Mouse (Mus musculus) adrenal gland, adult (tissue): ENCODE measurements around the gene Meis3.
A peak's percentile ranks its signal among the peaks of the same experiment; 100 is the strongest.

Source experiments
- DNase-seq, 2 experiments: peaks; one replicate each; pipeline ENCODE4 v3.0.0; 2022 to 2023; ENCODE audit warnings: low spot score in 1 of 2; ENCODE audit not compliant: inconsistent age in 2 of 2

The Meis3 gene

GRCm38 (mm10) chr7:16208781-16209665, 34.1 kb downstream of the Meis3 start:
- DNase-seq, result peak in 1 of 2 experiments; percentile 32

GRCm38 (mm10) chr7:16210862-16211365, 36.0 kb downstream of the Meis3 start:
- peak in 1 of 2 experiments; percentile 31 for DNase-seq

GRCm38 (mm10) chr7:16213196-16213595, 38.3 kb downstream of the Meis3 start:
- DNase-seq, result no peak

- DNase-seq, result no peak
These were observed 39.1 kb downstream of the Meis3 start for GRCm38 (mm10) chr7:16213986-16214385.

- peak; percentile 97 to 98 for DNase-seq
These were observed 46.8 kb downstream of the Meis3 start, which contains the start of gene Dhx34 for GRCm38 (mm10) chr7:16221582-16222272. Gene Dhx34 (minus strand): TSS chr7:16222037.

GRCm38 (mm10) chr7:16229869-16230268, 55.0 kb downstream of the Meis3 start:
- no peak for DNase-seq
